In the genomic region with DNA sequence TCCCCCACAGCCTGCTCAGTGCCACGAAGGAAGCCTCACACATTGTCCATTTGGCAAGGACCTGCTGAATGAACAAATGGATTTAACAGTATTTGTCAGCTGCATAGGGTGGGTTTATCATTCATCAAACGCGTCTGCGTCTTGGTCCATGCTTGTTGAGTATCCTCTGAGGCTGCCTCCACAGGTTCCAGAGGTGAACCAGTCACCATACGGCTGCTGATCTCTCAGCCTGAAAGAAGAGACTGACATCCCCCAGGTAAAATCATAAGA, we compare ENCODE assay signal across 9 mouse cellular contexts. TPM values are rescaled to one million over a fixed set of nuclear protein-coding genes. Genes with fewer than 3 reads are reported as not detected.
DNase-seq lines count a peak whose midpoint lies in the region; ATAC-seq and TF ChIP-seq lines count a peak whose summit lies in the region.
"Had no signal": no experiment of that assay in that cellular context is flagged by ENCODE, and none has a peak within 500 bp of the region (broad histone marks: within the 10 kb centered on the region; RNA-seq: fewer than 3 reads in every experiment).

No protein-coding gene starts in this region.

- ATAC-seq in heart, embryonic 13.5 days (ENCODE audit: extremely low read depth, insufficient number of reproducible peaks, low FRiP score, low TSS enrichment) = no peak
- ATAC-seq in hindbrain, embryonic 14.5 days (ENCODE audit: low FRiP score) = no peak
- ATAC-seq in midbrain, embryonic 13.5 days = no peak
- no peak for ATAC-seq in megakaryocyte-erythroid progenitor cell, adult 5-6 weeks (replicated peaks; ENCODE audit: low FRiP score, low TSS enrichment, poor library complexity, severe bottlenecking)

- TF ChIP-seq CTCF in cortical plate, adult 2 months (IDR thresholded peaks at IDR 0.05; ENCODE audit: extremely low read depth, insufficient read depth, low read length) = no peak

- peaks cover 45% of the 10 kb centered on the region for H3K4me1 ChIP-seq in heart, embryonic 13.5 days
- H3K4me1 ChIP-seq in cortical plate, adult 2 months (ENCODE audit: control insufficient read depth, insufficient read depth, low read length) = peaks cover 5% of the 10 kb centered on the region; the same call in 1 of the 2 replicates
- peaks cover 22% of the 10 kb centered on the region; the same call in 1 of the 2 replicates for H3K4me1 ChIP-seq in hindbrain, embryonic 14.5 days (replicated peaks; ENCODE audit: control insufficient read depth, insufficient read depth, low read length)
- H3K4me1 ChIP-seq in midbrain, embryonic 13.5 days (replicated peaks) = peaks cover 38% of the 10 kb centered on the region

- WGBS in heart, embryonic 13.5 days = 16% methylated on average over 5 of the region's 5 CpGs
- WGBS in hindbrain, embryonic 14.5 days = 15% methylated on average over 5 of the region's 5 CpGs
- WGBS in midbrain, embryonic 13.5 days = 14% methylated on average over 5 of the region's 5 CpGs

- H3K27me3 ChIP-seq in heart, embryonic 13.5 days (replicated peaks) = peaks cover 68% of the 10 kb centered on the region
- peaks cover 21% of the 10 kb centered on the region; the same call in 1 of the 2 replicates for H3K27me3 ChIP-seq in hindbrain, embryonic 14.5 days (ENCODE audit: control insufficient read depth, insufficient read depth, low read length)
- peaks cover 54% of the 10 kb centered on the region for H3K27me3 ChIP-seq in midbrain, embryonic 13.5 days

- peak overlapping the region; percentile 53 for H3K4me3 ChIP-seq in heart, embryonic 13.5 days
- peak overlapping the region; percentile 17; the same call in 1 of the 2 replicates for H3K4me3 ChIP-seq in cortical plate, adult 2 months (ENCODE audit: insufficient read depth, low read length)
- peak overlapping the region; percentile 38 for H3K4me3 ChIP-seq in hindbrain, embryonic 14.5 days (replicated peaks; ENCODE audit: low read length)
- H3K4me3 ChIP-seq in midbrain, embryonic 13.5 days (replicated peaks) = peak overlapping the region; percentile 44

- peak overlapping the region; percentile 84 for H3K4me2 ChIP-seq in heart, embryonic 13.5 days
- H3K4me2 ChIP-seq in hindbrain, embryonic 14.5 days (replicated peaks) = peak overlapping the region; percentile 71
- H3K4me2 ChIP-seq in midbrain, embryonic 13.5 days (replicated peaks) = peak overlapping the region; percentile 73

- peak overlapping the region; percentile 72; the same call in 1 of the 2 replicates for H3K9ac ChIP-seq in heart, embryonic 13.5 days
- peak overlapping the region; percentile 59 for H3K9ac ChIP-seq in hindbrain, embryonic 14.5 days
- peak overlapping the region; percentile 68; the same call in 1 of the 2 replicates for H3K9ac ChIP-seq in midbrain, embryonic 13.5 days (replicated peaks)

- no peak for DNase-seq in heart, postnatal 10 days
- DNase-seq in hindbrain, embryonic 14.5 days (ENCODE audit: low spot score) = no peak
- no peak for DNase-seq in adrenal gland, postnatal 14 days
- no peak for DNase-seq in B cell, adult 2 months
- DNase-seq: kidney, adult 18-20 months had no signal

- no peak for TF ChIP-seq POLR2A in cortical plate, adult 2 months (IDR thresholded peaks at IDR 0.05; ENCODE audit: extremely low read depth, insufficient read depth, low read length)

- H3K36me3 ChIP-seq in heart, embryonic 13.5 days = no peaks in the 10 kb centered on the region
- H3K36me3 ChIP-seq in hindbrain, embryonic 14.5 days (replicated peaks; ENCODE audit: control insufficient read depth, insufficient read depth) = no peaks in the 10 kb centered on the region
- no peaks in the 10 kb centered on the region for H3K36me3 ChIP-seq in midbrain, embryonic 13.5 days

- H3K27ac ChIP-seq in heart, embryonic 13.5 days (replicated peaks) = no peak overlapping the region
- H3K27ac ChIP-seq in cortical plate, adult 2 months (ENCODE audit: insufficient read depth, low read length) = no peak overlapping the region
- peak overlapping the region; percentile 63; the same call in 1 of the 2 replicates for H3K27ac ChIP-seq in hindbrain, embryonic 14.5 days
- peak overlapping the region; percentile 65; the same call in 1 of the 2 replicates for H3K27ac ChIP-seq in midbrain, embryonic 13.5 days

- intact Hi-C loops in heart, postnatal 10 days (cut with DNase I) = no loop called here

- no peaks in the 10 kb centered on the region for H3K9me3 ChIP-seq in heart, embryonic 13.5 days
- no peaks in the 10 kb centered on the region for H3K9me3 ChIP-seq in hindbrain, embryonic 14.5 days (ENCODE audit: control insufficient read depth, low read length)
- H3K9me3 ChIP-seq in midbrain, embryonic 13.5 days = no peaks in the 10 kb centered on the region

RNA-seq across cellular contexts. Expression of a gene that starts 27.7 kb away (rescaled TPM):
- polyA plus RNA-seq in heart, embryonic 13.5 days (2015; fragmentation: Nextera tagmentation; extraction: Ambion mirVana) = 23.3 and 25.2 TPM in 2 replicates
- 10 to 100 TPM; 15.5 to 16.0 TPM for total RNA-seq in heart, postnatal 10 days (2021)
- 15.4 and 16.6 TPM in 2 replicates for polyA plus RNA-seq in cortical plate, adult 2 months (2012; rRNA removed)
- 6.5 and 7.6 TPM in 2 replicates for polyA plus RNA-seq in hindbrain, embryonic 14.5 days (2014; fragmentation: Nextera tagmentation; extraction: Ambion mirVana)
- polyA plus RNA-seq in midbrain, embryonic 13.5 days (2015; fragmentation: Nextera tagmentation; extraction: Ambion mirVana) = 2.9 and 3.7 TPM in 2 replicates
- 13.6 and 14.9 TPM in 2 replicates for total RNA-seq in adrenal gland, postnatal 14 days (2021)
- total RNA-seq in megakaryocyte-erythroid progenitor cell, adult 5-6 weeks (2014; fragmentation: Nextera tagmentation) = 1.2 and 8.5 TPM in 2 replicates
- total RNA-seq in megakaryocyte-erythroid progenitor cell, adult 5-6 weeks (2017) = 0.47 and 9.1 TPM in 2 replicates

Comparison
In these comparisons a context has a peak if more than half of its experiments do, and no peak if none do; other contexts are left out.
1. H3K27ac ChIP-seq: peak in hindbrain, embryonic 14.5 days (single experiment) and midbrain, embryonic 13.5 days (single experiment); none in heart, embryonic 13.5 days (single experiment) and cortical plate, adult 2 months (single experiment).
2. Peak in every context shown above with its lines, with median percentiles within 50 percentile points of each other: H3K4me2 ChIP-seq, H3K4me3 ChIP-seq and H3K9ac ChIP-seq.